Mouse (Mus musculus) G1E (cell line): Measurements from ENCODE around the gene Nde1. TPM values are rescaled to one million over a fixed set of nuclear protein-coding genes. Genes with fewer than 3 reads are reported as not detected.

ENCODE experiments used
- ATAC-seq: 2 replicates; pipeline ENCODE4 v1.8.0; 2016; ENCODE audit warnings: mild to moderate bottlenecking; ENCODE audit not compliant: insufficient number of reproducible peaks, poor library complexity, low FRiP score, severe bottlenecking; ENCODE audit errors: extremely low read depth
- DNase-seq: peaks from one replicate; pipeline ENCODE4 v3.0.0; 2012; ENCODE audit warnings: low spot score
- H3K27me3 ChIP-seq: 2 replicates; pipeline ENCODE4 v1.6.1; 2012; ENCODE audit warnings: mild to moderate bottlenecking, low read length, inconsistent platforms; ENCODE audit not compliant: insufficient read depth
- H3K36me3 ChIP-seq: replicated peaks from 2 replicates; pipeline ENCODE3; 2012; ENCODE audit warnings: mild to moderate bottlenecking, inconsistent platforms
- H3K4me1 ChIP-seq: 2 replicates; pipeline ENCODE4 v1.6.1; 2012; ENCODE audit warnings: low read depth, low read length, inconsistent platforms, mixed read lengths; ENCODE audit not compliant: insufficient read depth
- H3K4me3 ChIP-seq: 2 replicates; pipeline ENCODE4 v1.5.1; 2012; ENCODE audit warnings: low read depth, mild to moderate bottlenecking, inconsistent platforms, low read length, moderate library complexity, mixed read lengths
- H3K9me3 ChIP-seq: replicated peaks from 2 replicates; pipeline ENCODE4 v1.6.1; 2012; ENCODE audit warnings: inconsistent platforms
- CTCF ChIP-seq: IDR thresholded peaks from 2 replicates; pipeline ENCODE4 v1.5.1; 2012; ENCODE audit warnings: low read depth, low read length, inconsistent platforms, mixed read lengths
- GATA1 ChIP-seq: IDR thresholded peaks from 2 replicates; pipeline ENCODE4 v1.6.1; 2012; ENCODE audit warnings: borderline replicate concordance, low read length, inconsistent platforms, mixed read lengths
- GATA2 ChIP-seq: IDR thresholded peaks from 2 replicates; pipeline ENCODE4 v1.6.1; 2012; ENCODE audit warnings: low read depth, low read length, inconsistent platforms, borderline replicate concordance
- POLR2AphosphoS5 ChIP-seq: IDR thresholded peaks from 2 replicates; pipeline ENCODE4 v1.6.1; 2012; ENCODE audit warnings: low read depth, low read length, inconsistent platforms; ENCODE audit not compliant: insufficient replicate concordance
- TAL1 ChIP-seq: conservative IDR thresholded peaks from 2 replicates; pipeline ENCODE4 v1.6.1; 2012; ENCODE audit warnings: low read depth, low read length, inconsistent platforms, mixed read lengths
- polyA plus RNA-seq: library from polyadenylated mRNA; stranded (reverse); fragments of >175 nt; gene quantifications from 2 replicates; pipeline ENCODE4 v1.2.3, GENCODE M21; 2012
- total RNA-seq, 2 experiments: library from RNA; stranded (forward) in 1 of 2; stranded (reverse) in 1 of 2; fragments of 200-1000 nt in 1 of 2; fragments of >200 nt in 1 of 2; fragmentation: Nextera tagmentation in 1 of 2; gene quantifications; 2 replicates each; pipeline ENCODE4 v1.2.3; 2014 to 2017

Nde1 gene
- total and polyA plus RNA-seq, 3 experiments: 54.6 to 85.9 (median 58.2) TPM

- Histone ChIP-seq H3K36me3 (peaks cover 46% of the 10 kb centered on the region), H3K27me3 (peaks cover 2% of the 10 kb centered on the region; the same call in 1 of the 2 replicates), H3K9me3 (no peaks in the 10 kb centered on the region), H3K4me3 (no peak overlapping the region), H3K4me1 (no peaks in the 10 kb centered on the region)
- ATAC-seq (no peak), DNase-seq (no peak)
- TF ChIP-seq TAL1: no peak
- TF ChIP-seq POLR2AphosphoS5: no peak
- TF ChIP-seq GATA2: no peak
- no peak for TF ChIP-seq GATA1
- TF ChIP-seq CTCF: no peak
Observed at GRCm38 (mm10) chr16:14194164-14194950, 31.3 kb downstream of the Nde1 start.

DNA sequence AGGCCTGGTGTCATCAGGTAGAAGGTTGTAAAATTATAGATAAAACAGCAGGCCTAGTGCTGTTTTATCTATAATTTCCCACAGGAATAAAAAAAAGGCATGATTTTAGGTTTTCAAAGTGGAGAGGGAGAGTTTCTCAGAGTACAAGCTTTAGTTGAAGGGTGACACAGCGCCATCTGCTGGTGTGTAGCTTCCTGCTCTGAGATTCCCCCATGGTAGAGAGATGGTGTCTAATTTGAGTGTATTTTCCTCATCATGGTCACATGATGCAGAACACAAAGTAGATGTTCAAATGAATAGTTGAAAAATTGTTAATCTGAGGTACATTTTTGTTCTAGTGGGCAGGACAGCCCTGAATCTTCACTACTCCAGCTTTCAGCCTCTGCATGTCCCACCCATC is 32.4 kb downstream of the Nde1 start:
- TF ChIP-seq CTCF (peak; percentile 74), POLR2AphosphoS5 (no peak)

GRCm38 (mm10) chr16:14198798-14199197 is 35.7 kb downstream of the Nde1 start:
- no peaks in the 10 kb centered on the region for H3K4me1 ChIP-seq
- H3K27me3 ChIP-seq: peaks cover 24% of the 10 kb centered on the region
- DNase-seq: no peak
- no peak overlapping the region for H3K4me3 ChIP-seq
- no peaks in the 10 kb centered on the region for H3K9me3 ChIP-seq
- H3K36me3 ChIP-seq: peaks cover 7% of the 10 kb centered on the region
- no peak for TF ChIP-seq CTCF
- TF ChIP-seq POLR2AphosphoS5: no peak
- TF ChIP-seq GATA1: no peak
- no peak for TF ChIP-seq GATA2
- TF ChIP-seq TAL1: no peak
- ATAC-seq: no peak

More for the DNA sequence above, 32.4 kb downstream of the Nde1 start:
- Histone ChIP-seq H3K27me3 (peaks cover 11% of the 10 kb centered on the region), H3K9me3 (no peaks in the 10 kb centered on the region), H3K4me3 (no peak overlapping the region), H3K36me3 (peaks cover 35% of the 10 kb centered on the region), H3K4me1 (no peaks in the 10 kb centered on the region)
- DNase-seq (peak; percentile 33), ATAC-seq (no peak)

DNA sequence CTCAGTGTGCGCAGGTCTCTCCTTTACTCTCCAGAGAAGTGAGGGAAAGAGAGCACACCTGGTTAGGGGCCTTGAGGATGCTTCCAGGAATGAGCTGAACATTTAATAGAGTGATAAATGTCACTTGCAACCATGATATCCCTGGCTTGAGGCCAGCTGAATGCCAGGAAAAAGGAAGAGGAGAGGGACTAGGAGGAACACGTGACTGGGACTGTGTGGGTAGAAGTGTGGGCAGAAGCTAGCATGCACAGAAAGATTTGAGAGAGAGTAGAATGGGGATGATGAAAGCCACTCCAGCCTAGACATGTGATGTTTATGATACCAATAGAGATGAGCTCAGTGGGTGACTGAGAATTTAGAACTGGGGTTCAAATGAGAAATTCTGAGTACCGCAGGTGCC is 52.1 kb downstream of the Nde1 start:
- Histone ChIP-seq H3K27me3 (peaks cover 14% of the 10 kb centered on the region), H3K4me3 (no peak overlapping the region), H3K4me1 (no peaks in the 10 kb centered on the region), H3K36me3 (no peaks in the 10 kb centered on the region), H3K9me3 (no peaks in the 10 kb centered on the region)
- TF ChIP-seq GATA2 (no peak), POLR2AphosphoS5 (no peak), TAL1 (no peak), GATA1 (no peak), CTCF (no peak)
- no peak for ATAC-seq
- no peak for DNase-seq

- no peaks in the 10 kb centered on the region for H3K36me3 ChIP-seq
- ATAC-seq: no peak
- DNase-seq: peak; percentile 42
- H3K27me3 ChIP-seq: peaks cover 5% of the 10 kb centered on the region
- no peak overlapping the region for H3K4me3 ChIP-seq
- no peaks in the 10 kb centered on the region for H3K4me1 ChIP-seq
- H3K9me3 ChIP-seq: no peaks in the 10 kb centered on the region
- TF ChIP-seq GATA2 (no peak), TAL1 (no peak), GATA1 (no peak), CTCF (peak; percentile 98)
Observed at GRCm38 (mm10) chr16:14237100-14237723, 74.1 kb downstream of the Nde1 start.

DNA sequence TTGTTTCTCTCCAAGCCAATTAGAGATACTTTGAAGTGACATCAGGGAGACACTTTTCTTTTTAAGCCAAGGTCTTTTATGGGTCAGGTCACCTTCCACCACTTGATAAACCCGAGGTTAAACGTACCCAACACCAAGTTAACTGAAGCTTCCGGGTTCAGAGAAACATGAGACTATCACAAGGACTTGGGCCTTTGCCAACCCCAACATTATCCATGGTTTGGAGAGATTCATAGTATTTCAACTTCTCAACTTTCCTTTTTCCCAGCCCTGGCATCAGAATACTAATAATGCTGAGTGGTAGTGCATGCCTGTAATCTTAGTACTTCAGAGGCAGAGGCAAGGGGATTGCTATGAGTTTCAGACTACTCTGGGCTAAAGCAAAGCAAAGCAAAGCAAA is 79.0 kb downstream of the Nde1 start:
- Histone ChIP-seq H3K36me3 (no peaks in the 10 kb centered on the region), H3K9me3 (no peaks in the 10 kb centered on the region), H3K4me3 (no peak overlapping the region), H3K4me1 (0 out of 2 replicates have a peak, but pooled peaks cover 2% of the 10 kb centered on the region), H3K27me3 (peaks cover 18% of the 10 kb centered on the region)
- no peak for TF ChIP-seq CTCF
- TF ChIP-seq GATA2: no peak
- no peak for TF ChIP-seq GATA1
- no peak for TF ChIP-seq POLR2AphosphoS5
- TF ChIP-seq TAL1: no peak
- DNase-seq: no peak
- no peak for ATAC-seq

Other genes with a start within 250 kb of the Nde1 start
- gene 2900011O08Rik, start 176.7 kb upstream of the Nde1 start, total RNA-seq (2014; fragmentation: Nextera tagmentation): not detected in 2 replicates
- 0.05 and 0.06 TPM in 2 replicates for gene 2900011O08Rik, start 176.7 kb upstream of the Nde1 start, total RNA-seq (2017)
- not detected in 2 replicates for gene 2900011O08Rik, start 176.7 kb upstream of the Nde1 start, polyA plus RNA-seq
- not detected in 2 replicates for gene Ifitm7, start 176.4 kb upstream of the Nde1 start, total RNA-seq (2014; fragmentation: Nextera tagmentation)
- gene Ifitm7, start 176.4 kb upstream of the Nde1 start, total RNA-seq (2017): 0.06 and 0.49 TPM in 2 replicates
- not detected in 2 replicates for gene Ifitm7, start 176.4 kb upstream of the Nde1 start, polyA plus RNA-seq
- 71.2 and 75.4 TPM in 2 replicates for gene Marf1, start 76 bp downstream of the Nde1 start, total RNA-seq (2014; fragmentation: Nextera tagmentation)
- 28.5 and 32.3 TPM in 2 replicates for gene Marf1, start 76 bp downstream of the Nde1 start, total RNA-seq (2017)
- gene Marf1, start 76 bp downstream of the Nde1 start, polyA plus RNA-seq: 1.8 and 3.3 TPM in 2 replicates
- gene Myh11, start 128.1 kb downstream of the Nde1 start, total RNA-seq (2014; fragmentation: Nextera tagmentation): not detected in 2 replicates
- 0.22 TPM in 1 of 2 replicates, not detected in the other for gene Myh11, start 128.1 kb downstream of the Nde1 start, total RNA-seq (2017)
- gene Myh11, start 128.1 kb downstream of the Nde1 start, polyA plus RNA-seq: 0.01 TPM in 1 of 2 replicates, not detected in the other
- gene Fopnl, start 154.1 kb downstream of the Nde1 start, total RNA-seq (2014; fragmentation: Nextera tagmentation): 59.0 and 59.7 TPM in 2 replicates
- gene Fopnl, start 154.1 kb downstream of the Nde1 start, total RNA-seq (2017): 73.1 and 76.6 TPM in 2 replicates
- 4.9 and 5.1 TPM in 2 replicates for gene Fopnl, start 154.1 kb downstream of the Nde1 start, polyA plus RNA-seq
- gene Abcc1, start 198.3 kb downstream of the Nde1 start, total RNA-seq (2014; fragmentation: Nextera tagmentation): 49.0 and 69.5 TPM in 2 replicates
- gene Abcc1, start 198.3 kb downstream of the Nde1 start, total RNA-seq (2017): 32.6 and 36.8 TPM in 2 replicates
- gene Abcc1, start 198.3 kb downstream of the Nde1 start, polyA plus RNA-seq: 4.0 and 5.1 TPM in 2 replicates